Mouse (Mus musculus): Measurements from ENCODE around the gene Ano3. TPM values are rescaled to one million over a fixed set of nuclear protein-coding genes. Genes with fewer than 3 reads are reported as not detected.

Ano3 gene
- polyA plus RNA-seq (2017; shearing (Covaris generic)): 0.04 TPM

DNA sequence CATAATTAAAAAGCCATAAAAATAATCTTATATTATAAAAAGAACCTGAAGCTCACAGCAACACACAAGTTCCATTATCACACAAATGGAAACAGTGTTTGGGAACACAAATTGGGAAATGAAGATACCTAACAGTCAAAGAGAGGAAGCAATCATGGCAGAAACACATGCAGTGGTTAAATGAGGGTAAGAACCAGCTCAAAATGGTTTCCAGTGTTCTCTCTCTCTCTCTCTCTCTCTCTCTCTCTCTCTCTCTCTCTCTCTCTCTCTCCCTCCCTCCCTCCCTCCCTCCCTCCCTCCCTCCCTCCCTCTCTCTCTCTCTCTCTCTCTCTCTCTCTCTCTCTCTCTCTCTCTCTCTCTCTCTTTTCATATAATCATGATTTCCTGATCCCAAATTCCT is at the start of gene Ano3:
Gene Ano3, minus strand, starts transcription at position 101 of the 400 bp plus-strand sequence.

DNA sequence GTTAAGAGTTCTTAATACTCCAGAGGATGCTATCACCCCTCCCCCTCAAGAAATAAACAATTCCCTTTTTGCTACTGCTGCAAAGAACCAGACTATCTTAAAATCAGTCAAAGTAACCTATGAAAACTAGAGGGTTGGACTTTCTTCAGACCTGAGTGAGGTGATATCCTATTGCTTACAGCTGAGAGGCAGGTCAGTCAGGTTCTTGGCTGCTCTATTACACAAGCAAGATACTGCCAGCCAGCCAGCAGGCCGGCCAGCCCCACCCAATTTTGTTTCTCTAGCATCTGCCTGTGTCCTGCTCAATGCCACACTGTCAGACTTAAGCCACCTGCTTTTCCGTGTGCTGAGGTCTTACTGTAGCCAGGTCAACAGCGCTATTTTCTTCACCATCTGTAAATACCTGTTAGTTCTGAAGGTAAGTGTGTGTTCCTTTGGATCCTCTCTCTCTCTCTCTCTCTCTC is 229.4 kb downstream of the Ano3 start, which contains the start of gene Muc15:
Gene Muc15, plus strand, starts transcription at position 51 of the 464 bp plus-strand sequence.

Other genes with a start within 250 kb of the Ano3 start
- gene Muc15, start 229.6 kb downstream of the Ano3 start, polyA plus RNA-seq (2017; shearing (Covaris generic)): not detected
- not detected for gene Gm13941, start 155.1 kb upstream of the Ano3 start, polyA plus RNA-seq (2017; shearing (Covaris generic))
- gene Gm15130, start 202.0 kb upstream of the Ano3 start, polyA plus RNA-seq (2017; shearing (Covaris generic)): not detected

Measured in CD4-positive, CD25-positive, alpha-beta regulatory T cell, adult 9 weeks (primary cell).